Mouse (Mus musculus): ENCODE data around the gene Npas3. TPM values are rescaled to one million over a fixed set of nuclear protein-coding genes. Genes with fewer than 3 reads are reported as not detected.

Npas3 gene
- polyA plus RNA-seq, 1 experiment: 1.2 TPM

DNA sequence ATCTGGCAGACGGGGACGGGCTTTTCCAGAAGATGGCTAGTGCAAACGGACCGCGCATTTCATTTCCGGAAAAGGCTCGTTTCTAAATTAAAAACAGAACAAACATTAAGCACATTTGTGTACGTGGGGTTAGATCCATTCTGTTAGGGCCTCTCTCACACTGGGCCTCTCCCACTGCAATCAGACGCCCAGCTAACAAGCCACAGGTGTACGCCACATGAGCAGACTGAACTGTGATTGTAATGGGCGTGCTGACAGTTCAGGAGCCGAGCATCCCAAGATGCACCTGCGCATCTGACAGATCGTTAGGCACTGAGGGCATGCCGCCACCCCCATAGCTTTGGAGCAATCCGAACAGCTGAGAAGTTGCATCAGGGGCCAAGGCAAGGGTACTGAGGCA, 816.5 kb downstream of the Npas3 start:
- no peaks in the 10 kb centered on the region for H3K36me3 ChIP-seq (ENCODE audit: control insufficient read depth, insufficient read depth, low read length, poor library complexity, severe bottlenecking)
- H3K4me1 ChIP-seq (ENCODE audit: control insufficient read depth, insufficient read depth, low read length): no peaks in the 10 kb centered on the region
- H3K27me3 ChIP-seq (ENCODE audit: control insufficient read depth, insufficient read depth, low read length, poor library complexity, severe bottlenecking): no peaks in the 10 kb centered on the region
- no peak overlapping the region for H3K9ac ChIP-seq (ENCODE audit: low read depth, poor library complexity, severe bottlenecking)
- H3K4me3 ChIP-seq (ENCODE audit: low read depth, low read length): no peak overlapping the region
- no peak overlapping the region for H3K27ac ChIP-seq (ENCODE audit: insufficient read depth, low read length)
- no peak for TF ChIP-seq CTCF (IDR thresholded peaks at IDR 0.05; ENCODE audit: low read depth, low read length)
- no peak for TF ChIP-seq EP300 (IDR thresholded peaks at IDR 0.05; ENCODE audit: insufficient read depth, low read depth, low read length)
- no peak for TF ChIP-seq POLR2A (IDR thresholded peaks at IDR 0.05; ENCODE audit: insufficient read depth, low read length)
- no peaks in the 10 kb centered on the region for H3K9me3 ChIP-seq (replicated peaks; ENCODE audit: control insufficient read depth, insufficient read depth, low read length, poor library complexity, severe bottlenecking)

DNA sequence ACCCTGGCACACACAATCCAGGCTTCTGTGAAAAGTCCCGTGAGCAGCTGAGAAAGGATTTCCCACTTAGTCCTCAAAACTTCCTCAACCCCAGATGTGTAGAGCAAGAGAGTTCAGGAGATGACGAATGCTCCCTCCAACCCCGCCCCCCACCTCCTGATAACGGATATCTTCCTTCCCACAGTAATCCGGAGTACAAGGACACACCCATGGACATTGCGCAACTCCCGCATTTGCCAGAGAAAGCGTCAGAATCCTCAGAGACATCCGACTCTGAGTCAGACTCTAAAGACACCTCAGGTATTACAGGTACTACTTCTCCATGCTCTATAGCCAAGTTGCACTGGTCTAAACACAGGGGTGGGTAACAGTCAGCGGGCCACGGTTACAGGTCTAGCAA, 817.1 kb downstream of the Npas3 start:
- no peak overlapping the region for H3K4me3 ChIP-seq (ENCODE audit: low read depth, low read length)
- H3K9ac ChIP-seq (ENCODE audit: low read depth, poor library complexity, severe bottlenecking): no peak overlapping the region
- no peaks in the 10 kb centered on the region for H3K4me1 ChIP-seq (ENCODE audit: control insufficient read depth, insufficient read depth, low read length)
- H3K27ac ChIP-seq (ENCODE audit: insufficient read depth, low read length): no peak overlapping the region
- H3K9me3 ChIP-seq (replicated peaks; ENCODE audit: control insufficient read depth, insufficient read depth, low read length, poor library complexity, severe bottlenecking): no peaks in the 10 kb centered on the region
- H3K36me3 ChIP-seq (ENCODE audit: control insufficient read depth, insufficient read depth, low read length, poor library complexity, severe bottlenecking): no peaks in the 10 kb centered on the region
- no peaks in the 10 kb centered on the region for H3K27me3 ChIP-seq (ENCODE audit: control insufficient read depth, insufficient read depth, low read length, poor library complexity, severe bottlenecking)
- no peak for TF ChIP-seq POLR2A (IDR thresholded peaks at IDR 0.05; ENCODE audit: insufficient read depth, low read length)
- no peak for TF ChIP-seq EP300 (IDR thresholded peaks at IDR 0.05; ENCODE audit: insufficient read depth, low read depth, low read length)
- TF ChIP-seq CTCF (IDR thresholded peaks at IDR 0.05; ENCODE audit: low read depth, low read length): no peak

- Histone ChIP-seq H3K9me3 (replicated peaks; ENCODE audit: control insufficient read depth, insufficient read depth, low read length, poor library complexity, severe bottlenecking) (no peaks in the 10 kb centered on the region), H3K4me1 (ENCODE audit: control insufficient read depth, insufficient read depth, low read length) (no peaks in the 10 kb centered on the region), H3K27ac (ENCODE audit: insufficient read depth, low read length) (no peak overlapping the region), H3K27me3 (ENCODE audit: control insufficient read depth, insufficient read depth, low read length, poor library complexity, severe bottlenecking) (no peaks in the 10 kb centered on the region), H3K9ac (ENCODE audit: low read depth, poor library complexity, severe bottlenecking) (no peak overlapping the region), H3K4me3 (ENCODE audit: low read depth, low read length) (peak overlapping the region; percentile 6), H3K36me3 (ENCODE audit: control insufficient read depth, insufficient read depth, low read length, poor library complexity, severe bottlenecking) (no peaks in the 10 kb centered on the region)
- no peak for TF ChIP-seq EP300 (IDR thresholded peaks at IDR 0.05; ENCODE audit: insufficient read depth, low read depth, low read length)
- no peak for TF ChIP-seq CTCF (IDR thresholded peaks at IDR 0.05; ENCODE audit: low read depth, low read length)
- no peak for TF ChIP-seq POLR2A (IDR thresholded peaks at IDR 0.05; ENCODE audit: insufficient read depth, low read length)
Measured at GRCm38 (mm10) chr12:54067419-54067818, 818.9 kb downstream of the Npas3 start.

DNA sequence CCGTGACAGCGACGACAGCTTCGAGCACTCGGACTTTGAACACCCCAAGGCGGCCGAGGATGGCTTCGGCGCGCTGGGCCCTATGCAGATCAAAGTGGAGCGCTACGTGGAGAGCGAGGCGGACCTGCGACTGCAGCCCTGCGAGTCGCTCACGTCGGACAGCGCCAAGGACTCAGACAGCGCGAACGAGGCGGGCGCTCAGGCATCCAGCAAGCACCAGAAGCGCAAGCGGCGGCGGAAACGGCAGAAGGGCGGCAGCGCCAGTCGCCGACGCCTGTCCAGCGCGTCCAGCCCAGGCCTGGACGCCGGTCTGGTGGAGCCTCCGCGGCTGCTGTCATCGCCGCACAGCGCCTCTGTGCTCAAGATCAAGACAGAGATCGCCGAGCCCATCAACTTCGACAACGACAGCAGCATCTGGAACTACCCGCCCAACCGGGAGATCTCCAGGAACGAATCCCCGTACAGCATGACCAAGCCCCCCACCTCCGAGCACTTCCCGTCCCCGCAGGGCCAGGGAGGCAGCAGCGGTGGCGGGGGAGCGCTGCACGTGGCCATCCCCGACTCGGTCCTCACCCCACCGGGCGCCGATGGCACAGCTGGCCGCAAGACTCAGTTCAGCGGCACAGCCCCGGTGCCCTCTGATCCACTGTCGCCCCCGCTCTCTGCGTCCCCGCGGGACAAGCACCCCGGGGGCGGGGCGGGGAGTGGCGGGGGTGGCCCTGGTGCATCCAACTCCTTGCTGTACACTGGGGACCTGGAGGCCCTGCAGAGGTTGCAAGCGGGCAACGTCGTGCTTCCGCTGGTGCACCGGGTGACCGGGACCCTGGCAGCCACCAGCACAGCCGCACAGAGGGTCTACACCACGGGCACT, 819.6 kb downstream of the Npas3 start:
- TF ChIP-seq POLR2A (IDR thresholded peaks at IDR 0.05; ENCODE audit: insufficient read depth, low read length) (no peak), EP300 (IDR thresholded peaks at IDR 0.05; ENCODE audit: insufficient read depth, low read depth, low read length) (no peak), CTCF (IDR thresholded peaks at IDR 0.05; ENCODE audit: low read depth, low read length) (no peak)
- H3K9me3 ChIP-seq (replicated peaks; ENCODE audit: control insufficient read depth, insufficient read depth, low read length, poor library complexity, severe bottlenecking): no peaks in the 10 kb centered on the region
- no peak overlapping the region for H3K9ac ChIP-seq (ENCODE audit: low read depth, poor library complexity, severe bottlenecking)
- no peaks in the 10 kb centered on the region for H3K27me3 ChIP-seq (ENCODE audit: control insufficient read depth, insufficient read depth, low read length, poor library complexity, severe bottlenecking)
- no peaks in the 10 kb centered on the region for H3K36me3 ChIP-seq (ENCODE audit: control insufficient read depth, insufficient read depth, low read length, poor library complexity, severe bottlenecking)
- no peak overlapping the region for H3K27ac ChIP-seq (ENCODE audit: insufficient read depth, low read length)
- H3K4me3 ChIP-seq (ENCODE audit: low read depth, low read length): peak overlapping the region; percentile 25
- H3K4me1 ChIP-seq (ENCODE audit: control insufficient read depth, insufficient read depth, low read length): no peaks in the 10 kb centered on the region

DNA sequence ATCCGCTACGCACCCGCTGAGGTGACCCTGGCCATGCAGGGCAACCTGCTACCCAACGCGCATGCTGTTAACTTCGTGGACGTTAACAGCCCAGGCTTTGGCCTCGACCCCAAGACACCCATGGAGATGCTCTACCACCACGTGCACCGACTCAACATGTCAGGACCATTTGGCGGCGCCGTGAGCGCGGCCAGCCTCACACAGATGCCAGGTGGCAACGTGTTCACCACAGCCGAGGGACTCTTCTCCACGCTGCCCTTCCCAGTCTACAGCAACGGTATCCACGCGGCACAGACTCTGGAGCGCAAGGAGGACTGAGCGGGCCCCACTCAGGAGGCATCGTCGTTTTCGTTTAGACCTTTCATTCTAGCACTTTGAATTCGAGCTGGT, 820.3 kb downstream of the Npas3 start:
- Histone ChIP-seq H3K4me1 (ENCODE audit: control insufficient read depth, insufficient read depth, low read length) (no peaks in the 10 kb centered on the region), H3K9ac (ENCODE audit: low read depth, poor library complexity, severe bottlenecking) (no peak overlapping the region), H3K9me3 (replicated peaks; ENCODE audit: control insufficient read depth, insufficient read depth, low read length, poor library complexity, severe bottlenecking) (no peaks in the 10 kb centered on the region), H3K36me3 (ENCODE audit: control insufficient read depth, insufficient read depth, low read length, poor library complexity, severe bottlenecking) (no peaks in the 10 kb centered on the region), H3K4me3 (ENCODE audit: low read depth, low read length) (peak overlapping the region; percentile 25; the same call in 1 of the 2 replicates), H3K27me3 (ENCODE audit: control insufficient read depth, insufficient read depth, low read length, poor library complexity, severe bottlenecking) (no peaks in the 10 kb centered on the region), H3K27ac (ENCODE audit: insufficient read depth, low read length) (no peak overlapping the region)
- TF ChIP-seq CTCF (IDR thresholded peaks at IDR 0.05; ENCODE audit: low read depth, low read length) (no peak), POLR2A (IDR thresholded peaks at IDR 0.05; ENCODE audit: insufficient read depth, low read length) (no peak), EP300 (IDR thresholded peaks at IDR 0.05; ENCODE audit: insufficient read depth, low read depth, low read length) (no peak)

- Histone ChIP-seq H3K9ac (ENCODE audit: low read depth, poor library complexity, severe bottlenecking) (no peak overlapping the region), H3K9me3 (replicated peaks; ENCODE audit: control insufficient read depth, insufficient read depth, low read length, poor library complexity, severe bottlenecking) (no peaks in the 10 kb centered on the region), H3K36me3 (ENCODE audit: control insufficient read depth, insufficient read depth, low read length, poor library complexity, severe bottlenecking) (no peaks in the 10 kb centered on the region), H3K27ac (ENCODE audit: insufficient read depth, low read length) (no peak overlapping the region), H3K4me1 (ENCODE audit: control insufficient read depth, insufficient read depth, low read length) (no peaks in the 10 kb centered on the region), H3K27me3 (ENCODE audit: control insufficient read depth, insufficient read depth, low read length, poor library complexity, severe bottlenecking) (no peaks in the 10 kb centered on the region), H3K4me3 (ENCODE audit: low read depth, low read length) (no peak overlapping the region)
- TF ChIP-seq POLR2A (IDR thresholded peaks at IDR 0.05; ENCODE audit: insufficient read depth, low read length) (no peak), EP300 (IDR thresholded peaks at IDR 0.05; ENCODE audit: insufficient read depth, low read depth, low read length) (no peak), CTCF (IDR thresholded peaks at IDR 0.05; ENCODE audit: low read depth, low read length) (no peak)
Measured at GRCm38 (mm10) chr12:54074012-54074411, 825.5 kb downstream of the Npas3 start.

All from ES-Bruce4 (cell line).